Mouse (Mus musculus): ENCODE measurements around the gene Emx1. TPM values are rescaled to one million over a fixed set of nuclear protein-coding genes. Genes with fewer than 3 reads are reported as not detected.

The Emx1 gene
- polyA plus RNA-seq, 1 experiment = 46.4 TPM

- H3K4me3 ChIP-seq (ENCODE audit: insufficient read depth, low read length) = no peak overlapping the region
- H3K27ac ChIP-seq (ENCODE audit: insufficient read depth, low read length) = no peak overlapping the region
- peaks cover 2% of the 10 kb centered on the region; the same call in 1 of the 2 replicates for H3K4me1 ChIP-seq (ENCODE audit: control insufficient read depth, insufficient read depth, low read length)
- no peak for TF ChIP-seq CTCF (IDR thresholded peaks at IDR 0.05; ENCODE audit: extremely low read depth, insufficient read depth, low read length)
- TF ChIP-seq POLR2A (IDR thresholded peaks at IDR 0.05; ENCODE audit: extremely low read depth, insufficient read depth, low read length) = no peak
These were observed 37.2 kb downstream of the Emx1 start for GRCm38 (mm10) chr6:85224442-85224891.

GRCm38 (mm10) chr6:85226570-85226969 is 39.3 kb downstream of the Emx1 start:
- no peak overlapping the region for H3K27ac ChIP-seq (ENCODE audit: insufficient read depth, low read length)
- H3K4me3 ChIP-seq (ENCODE audit: insufficient read depth, low read length) = no peak overlapping the region
- no peak for TF ChIP-seq CTCF (IDR thresholded peaks at IDR 0.05; ENCODE audit: extremely low read depth, insufficient read depth, low read length)
- no peak for TF ChIP-seq POLR2A (IDR thresholded peaks at IDR 0.05; ENCODE audit: extremely low read depth, insufficient read depth, low read length)
- H3K4me1 ChIP-seq (ENCODE audit: control insufficient read depth, insufficient read depth, low read length) = peaks cover 3% of the 10 kb centered on the region

GRCm38 (mm10) chr6:85227520-85227919 is 40.3 kb downstream of the Emx1 start:
- Histone ChIP-seq H3K4me3 (ENCODE audit: insufficient read depth, low read length) (no peak overlapping the region), H3K4me1 (ENCODE audit: control insufficient read depth, insufficient read depth, low read length) (peaks cover 3% of the 10 kb centered on the region), H3K27ac (ENCODE audit: insufficient read depth, low read length) (no peak overlapping the region)
- TF ChIP-seq POLR2A (IDR thresholded peaks at IDR 0.05; ENCODE audit: extremely low read depth, insufficient read depth, low read length) (no peak), CTCF (IDR thresholded peaks at IDR 0.05; ENCODE audit: extremely low read depth, insufficient read depth, low read length) (no peak)

- Histone ChIP-seq H3K4me3 (ENCODE audit: insufficient read depth, low read length) (no peak overlapping the region), H3K4me1 (ENCODE audit: control insufficient read depth, insufficient read depth, low read length) (peaks cover 3% of the 10 kb centered on the region), H3K27ac (ENCODE audit: insufficient read depth, low read length) (no peak overlapping the region)
- no peak for TF ChIP-seq CTCF (IDR thresholded peaks at IDR 0.05; ENCODE audit: extremely low read depth, insufficient read depth, low read length)
- no peak for TF ChIP-seq POLR2A (IDR thresholded peaks at IDR 0.05; ENCODE audit: extremely low read depth, insufficient read depth, low read length)
These were observed 43.5 kb downstream of the Emx1 start for GRCm38 (mm10) chr6:85230762-85231161.

GRCm38 (mm10) chr6:85231469-85231868 is 44.2 kb downstream of the Emx1 start:
- H3K27ac ChIP-seq (ENCODE audit: insufficient read depth, low read length) = no peak overlapping the region
- TF ChIP-seq CTCF (IDR thresholded peaks at IDR 0.05; ENCODE audit: extremely low read depth, insufficient read depth, low read length) (no peak), POLR2A (IDR thresholded peaks at IDR 0.05; ENCODE audit: extremely low read depth, insufficient read depth, low read length) (no peak)
- peaks cover 3% of the 10 kb centered on the region for H3K4me1 ChIP-seq (ENCODE audit: control insufficient read depth, insufficient read depth, low read length)
- no peak overlapping the region for H3K4me3 ChIP-seq (ENCODE audit: insufficient read depth, low read length)

GRCm38 (mm10) chr6:85232045-85232444 is 44.8 kb downstream of the Emx1 start:
- peaks cover 3% of the 10 kb centered on the region for H3K4me1 ChIP-seq (ENCODE audit: control insufficient read depth, insufficient read depth, low read length)
- no peak overlapping the region for H3K27ac ChIP-seq (ENCODE audit: insufficient read depth, low read length)
- no peak for TF ChIP-seq CTCF (IDR thresholded peaks at IDR 0.05; ENCODE audit: extremely low read depth, insufficient read depth, low read length)
- no peak for TF ChIP-seq POLR2A (IDR thresholded peaks at IDR 0.05; ENCODE audit: extremely low read depth, insufficient read depth, low read length)
- H3K4me3 ChIP-seq (ENCODE audit: insufficient read depth, low read length) = no peak overlapping the region

- TF ChIP-seq POLR2A (IDR thresholded peaks at IDR 0.05; ENCODE audit: extremely low read depth, insufficient read depth, low read length) (no peak), CTCF (IDR thresholded peaks at IDR 0.05; ENCODE audit: extremely low read depth, insufficient read depth, low read length) (no peak)
- Histone ChIP-seq H3K4me1 (ENCODE audit: control insufficient read depth, insufficient read depth, low read length) (peaks cover 8% of the 10 kb centered on the region), H3K27ac (ENCODE audit: insufficient read depth, low read length) (no peak overlapping the region), H3K4me3 (ENCODE audit: insufficient read depth, low read length) (no peak overlapping the region)
These were observed 45.8 kb downstream of the Emx1 start for GRCm38 (mm10) chr6:85232836-85233623.

GRCm38 (mm10) chr6:85234796-85235195 is 47.6 kb downstream of the Emx1 start:
- TF ChIP-seq POLR2A (IDR thresholded peaks at IDR 0.05; ENCODE audit: extremely low read depth, insufficient read depth, low read length) (no peak), CTCF (IDR thresholded peaks at IDR 0.05; ENCODE audit: extremely low read depth, insufficient read depth, low read length) (no peak)
- H3K4me1 ChIP-seq (ENCODE audit: control insufficient read depth, insufficient read depth, low read length) = peaks cover 8% of the 10 kb centered on the region

GRCm38 (mm10) chr6:85237001-85237400 is 49.8 kb downstream of the Emx1 start:
- Histone ChIP-seq H3K4me3 (ENCODE audit: insufficient read depth, low read length) (no peak overlapping the region), H3K4me1 (ENCODE audit: control insufficient read depth, insufficient read depth, low read length) (peaks cover 6% of the 10 kb centered on the region), H3K27ac (ENCODE audit: insufficient read depth, low read length) (no peak overlapping the region)
- TF ChIP-seq CTCF (IDR thresholded peaks at IDR 0.05; ENCODE audit: extremely low read depth, insufficient read depth, low read length) = peak; percentile 54
- no peak for TF ChIP-seq POLR2A (IDR thresholded peaks at IDR 0.05; ENCODE audit: extremely low read depth, insufficient read depth, low read length)

More at GRCm38 (mm10) chr6:85234796-85235195, 47.6 kb downstream of the Emx1 start:
- H3K4me3 ChIP-seq (ENCODE audit: insufficient read depth, low read length) = no peak overlapping the region
- H3K27ac ChIP-seq (ENCODE audit: insufficient read depth, low read length) = no peak overlapping the region
